Mouse (Mus musculus) erythroid progenitor cell, adult 5-6 weeks (primary cell): ENCODE results near the gene Smarcb1. TPM values are rescaled to one million over a fixed set of nuclear protein-coding genes. Genes with fewer than 3 reads are reported as not detected.

Source experiments
- ATAC-seq: replicated peaks from 2 replicates; pipeline ENCODE4 v1.8.0; 2016; ENCODE audit warnings: moderate number of reproducible peaks, mild to moderate bottlenecking, moderate TSS enrichment, inconsistent platforms; ENCODE audit not compliant: poor library complexity, low FRiP score, severe bottlenecking
- total RNA-seq, 2 experiments: library from RNA; stranded (forward) in 1 of 2; stranded (reverse) in 1 of 2; fragments of 150-400 nt in 1 of 2; fragments of 186-747, 209-891 nt in 1 of 2; gene quantifications; 2 replicates each; pipeline versions ENCODE4 v1.2.3 to v1.2.4; 2015 to 2017; ENCODE audit warnings: low replicate concordance in 2 of 2

The Smarcb1 gene
- total RNA-seq, 2 experiments from 2014 or later, result 32.1 to 67.9 TPM

DNA sequence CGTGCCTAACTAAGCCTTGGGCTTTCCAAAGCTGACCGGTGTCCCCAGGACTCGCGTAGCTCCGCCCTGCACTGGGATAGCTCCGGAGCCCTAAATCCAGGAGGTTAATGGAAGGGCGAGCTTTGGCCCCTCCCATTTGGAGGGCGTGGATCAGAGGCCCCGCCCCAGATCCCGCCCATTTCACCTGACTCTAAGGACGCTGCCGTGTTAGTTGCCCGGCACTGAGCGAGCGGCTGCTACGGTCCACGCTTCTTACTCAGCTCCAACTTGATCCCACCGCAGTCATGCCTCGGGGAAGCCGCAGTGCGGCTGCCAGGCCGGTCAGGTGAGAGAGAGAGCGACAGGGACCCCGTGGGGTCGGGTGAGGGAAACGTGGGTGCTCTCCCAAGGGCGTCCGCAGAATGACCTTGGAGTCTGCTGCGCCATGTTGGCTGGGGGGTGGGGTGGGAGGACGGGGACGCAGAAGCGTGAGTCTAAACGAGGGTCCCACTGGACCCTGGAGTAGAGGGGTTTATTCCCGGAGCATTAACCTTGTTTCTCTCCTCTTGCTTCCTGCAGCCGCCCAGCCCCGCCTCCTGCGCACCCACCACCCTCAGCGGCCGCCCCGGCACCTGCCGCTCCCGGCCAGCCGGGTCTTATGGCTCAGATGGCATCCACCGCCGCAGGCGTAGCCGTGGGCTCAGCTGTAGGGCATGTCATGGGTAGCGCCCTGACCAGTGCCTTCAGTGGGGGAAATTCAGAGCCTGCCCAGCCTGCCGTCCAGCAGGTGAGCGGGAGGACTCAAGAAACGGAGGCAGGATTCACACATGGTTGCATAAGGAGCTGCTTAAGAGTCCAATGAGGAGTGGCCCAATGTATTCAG lies 14.5 kb upstream of the Smarcb1 start, which contains the start of gene Mmp11:
Mmp11 (minus strand) TSS at position 817 of the 862 bp plus-strand sequence.
- ATAC-seq, result peak; percentile 74

GRCm38 (mm10) chr10:75934991-75935390 lies 13.6 kb upstream of the Smarcb1 start:
- no peak for ATAC-seq

DNA sequence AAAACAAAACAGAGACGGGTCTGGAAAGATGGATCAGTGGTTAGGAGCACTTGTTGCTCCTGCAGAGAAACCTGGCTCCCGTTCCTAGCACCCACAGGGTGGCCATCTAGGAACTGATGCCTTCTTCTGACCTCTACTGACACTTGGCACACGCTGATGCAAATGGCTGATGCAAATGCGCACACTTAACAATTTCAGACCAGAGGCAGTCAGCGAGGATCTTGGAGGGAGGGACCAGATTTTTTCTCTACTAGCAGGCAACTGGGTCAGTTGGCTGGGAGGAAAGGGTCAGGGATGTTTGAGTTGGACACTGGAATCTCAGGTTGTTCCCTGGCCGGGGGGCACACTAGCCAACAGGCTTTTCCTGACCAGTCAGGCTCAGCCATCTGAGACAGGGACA lies 11.5 kb upstream of the Smarcb1 start, which contains the start of gene Chchd10:
Chchd10 (plus strand) TSS at position 240 of the 400 bp plus-strand sequence.
- no peak for ATAC-seq

- no peak for ATAC-seq
Measured at GRCm38 (mm10) chr10:75932081-75932678, 10.8 kb upstream of the Smarcb1 start.

DNA sequence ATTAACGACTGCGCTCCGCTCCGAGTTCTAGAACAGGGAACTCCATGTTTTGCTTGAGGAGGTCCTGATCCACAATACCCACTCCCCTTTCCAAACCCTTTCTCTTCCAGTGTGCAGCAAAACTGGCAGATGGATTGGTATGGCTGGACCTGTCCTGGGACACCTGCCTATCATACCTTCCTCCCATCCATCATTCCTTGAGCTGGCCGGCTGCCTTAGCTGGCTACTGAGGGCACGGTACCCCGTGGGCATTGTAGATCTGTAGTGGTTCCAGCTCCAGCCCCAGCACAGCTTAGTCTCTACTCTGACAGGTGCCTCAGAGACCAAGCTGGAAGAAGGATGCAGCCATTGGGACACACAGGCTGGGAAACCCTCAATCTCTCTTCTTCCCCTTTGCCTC lies 9.9 kb upstream of the Smarcb1 start:
- no peak for ATAC-seq

GRCm38 (mm10) chr10:75930304-75930703 lies 8.9 kb upstream of the Smarcb1 start:
- no peak for ATAC-seq

- ATAC-seq, result no peak
Measured at GRCm38 (mm10) chr10:75926396-75926795, 5.0 kb upstream of the Smarcb1 start.

DNA sequence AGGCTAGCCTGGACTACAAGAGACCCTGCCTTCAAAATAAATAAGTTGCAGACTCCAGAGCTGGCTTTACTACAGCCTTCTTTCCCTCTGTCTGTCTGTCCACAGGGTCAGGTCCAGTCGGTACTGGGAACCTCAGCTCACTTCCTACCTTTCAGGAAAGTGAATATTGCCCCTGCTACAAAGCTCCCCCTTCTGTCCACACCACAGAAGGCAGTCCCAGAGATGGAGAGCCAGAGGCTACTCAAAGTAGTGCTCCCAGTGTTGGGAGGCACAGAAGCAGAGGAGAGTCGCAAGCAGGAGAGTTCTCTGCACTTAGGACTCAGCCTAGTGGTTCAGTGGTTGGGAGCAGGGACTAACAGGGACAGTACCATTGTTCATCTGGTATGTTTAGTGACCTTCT lies 2.9 kb upstream of the Smarcb1 start:
- ATAC-seq, result no peak

GRCm38 (mm10) chr10:75921726-75922560 lies 526 bp upstream of the Smarcb1 start:
- peak; percentile 53 for ATAC-seq

DNA sequence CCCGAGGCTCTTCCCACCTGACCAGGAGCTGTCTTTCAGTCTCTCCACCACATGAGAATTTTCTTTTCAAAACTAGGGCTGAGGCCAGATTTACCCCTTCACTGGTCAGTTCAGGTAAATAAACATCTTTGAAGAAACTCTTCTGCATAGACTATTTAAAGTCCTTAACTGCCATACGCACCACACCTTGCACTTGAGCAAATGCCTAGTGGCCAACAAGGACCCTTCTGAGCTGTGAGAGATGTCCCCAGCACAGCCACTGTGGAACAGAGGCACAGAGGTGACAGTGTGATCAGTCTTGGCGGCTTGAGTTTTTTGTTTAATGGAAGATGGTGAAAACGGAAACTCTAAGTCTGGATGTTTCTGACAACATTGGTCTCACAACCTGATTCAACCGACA lies 2.4 kb downstream of the Smarcb1 start:
- ATAC-seq, result no peak

DNA sequence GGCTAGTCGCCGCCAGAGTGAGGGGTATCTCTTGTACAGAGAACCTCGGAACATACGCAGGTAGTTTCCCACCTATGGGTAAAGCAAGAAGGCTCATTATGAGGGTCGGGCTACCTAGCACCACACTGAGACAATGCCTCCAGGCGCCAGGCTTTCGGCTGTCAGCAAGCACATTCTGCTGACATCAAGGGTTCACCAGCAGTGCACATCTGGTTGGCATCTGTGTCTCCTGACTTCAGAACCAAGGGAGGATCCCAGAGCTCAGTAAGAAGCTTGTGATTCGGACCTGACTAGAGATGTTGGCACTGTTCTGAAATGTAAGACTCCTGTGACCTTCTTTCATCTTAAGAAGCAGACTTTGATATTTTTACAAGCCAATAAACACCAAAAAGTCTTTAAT lies 4.6 kb downstream of the Smarcb1 start:
- ATAC-seq, result no peak

GRCm38 (mm10) chr10:75915557-75915956 lies 5.9 kb downstream of the Smarcb1 start:
- ATAC-seq, result no peak

GRCm38 (mm10) chr10:75913013-75913589 lies 8.3 kb downstream of the Smarcb1 start:
- no peak for ATAC-seq

GRCm38 (mm10) chr10:75910698-75911097 lies 10.7 kb downstream of the Smarcb1 start:
- ATAC-seq, result no peak

DNA sequence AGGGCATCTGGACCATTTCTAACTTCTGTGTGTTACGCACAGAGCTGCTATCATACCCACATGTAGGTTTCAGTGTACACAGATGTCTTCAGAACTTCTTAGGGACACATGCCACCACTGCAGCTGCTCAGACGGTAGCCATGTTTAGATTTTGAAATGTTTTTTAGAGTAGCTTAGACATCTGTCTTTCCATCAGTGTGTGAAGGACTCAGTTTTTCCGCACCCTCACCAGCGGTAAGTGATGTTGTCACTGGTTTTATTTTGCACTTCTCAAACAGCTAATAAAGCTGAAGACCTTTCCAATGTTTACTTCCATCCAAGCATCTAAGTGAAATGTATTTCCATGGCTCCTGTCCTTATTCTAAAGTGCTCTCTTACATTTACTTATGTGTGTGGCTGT lies 14.5 kb downstream of the Smarcb1 start:
- no peak for ATAC-seq

GRCm38 (mm10) chr10:75904391-75904790 lies 17.0 kb downstream of the Smarcb1 start:
- no peak for ATAC-seq

DNA sequence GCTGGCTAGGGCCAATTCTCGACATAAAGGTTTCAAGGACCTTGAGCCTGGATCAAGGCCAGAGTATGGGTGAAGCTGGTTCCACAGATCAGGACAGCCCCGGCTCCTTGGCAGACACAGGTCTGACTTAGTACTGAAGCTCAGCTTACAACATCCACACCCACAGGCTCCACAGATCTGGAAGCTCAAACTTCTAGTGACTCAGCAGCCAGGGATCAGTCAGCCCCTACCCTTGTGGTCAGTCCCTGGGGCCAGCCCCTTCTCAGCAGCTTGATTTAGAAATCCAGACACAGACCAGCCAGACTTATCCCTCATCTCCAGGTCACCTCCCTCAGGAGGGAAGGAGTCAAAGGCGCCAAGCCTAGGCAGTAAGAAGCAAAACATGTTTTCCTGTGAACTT lies 22.6 kb downstream of the Smarcb1 start:
- no peak for ATAC-seq

DNA sequence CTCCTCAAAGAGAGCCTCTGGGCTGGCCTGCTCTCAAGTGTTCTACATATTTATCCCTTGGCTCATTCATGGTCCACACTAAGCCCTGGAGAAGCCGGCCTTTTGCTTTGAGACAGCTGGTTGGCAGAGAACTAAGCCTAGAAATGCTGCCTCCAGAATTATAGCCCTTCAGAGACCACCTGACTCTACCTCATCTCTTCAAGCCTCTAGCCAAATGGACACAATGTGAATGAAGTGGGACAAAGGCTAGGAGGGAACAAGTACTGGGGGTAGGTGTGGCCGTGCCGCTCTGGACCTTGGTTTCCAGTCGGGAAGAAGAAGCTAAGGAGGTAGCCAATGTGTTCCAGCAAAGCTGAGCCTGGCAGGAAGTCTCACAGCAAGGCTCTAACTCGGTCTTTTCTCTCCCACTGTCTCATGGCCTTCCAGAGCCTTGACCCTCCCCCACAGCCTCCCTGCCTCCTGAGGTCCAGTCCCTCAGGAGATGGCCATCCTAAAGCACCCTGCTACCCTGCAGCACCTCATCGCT lies 23.3 kb downstream of the Smarcb1 start:
- no peak for ATAC-seq

- no peak for ATAC-seq
Measured at GRCm38 (mm10) chr10:75897373-75897772, 24.0 kb downstream of the Smarcb1 start.

DNA sequence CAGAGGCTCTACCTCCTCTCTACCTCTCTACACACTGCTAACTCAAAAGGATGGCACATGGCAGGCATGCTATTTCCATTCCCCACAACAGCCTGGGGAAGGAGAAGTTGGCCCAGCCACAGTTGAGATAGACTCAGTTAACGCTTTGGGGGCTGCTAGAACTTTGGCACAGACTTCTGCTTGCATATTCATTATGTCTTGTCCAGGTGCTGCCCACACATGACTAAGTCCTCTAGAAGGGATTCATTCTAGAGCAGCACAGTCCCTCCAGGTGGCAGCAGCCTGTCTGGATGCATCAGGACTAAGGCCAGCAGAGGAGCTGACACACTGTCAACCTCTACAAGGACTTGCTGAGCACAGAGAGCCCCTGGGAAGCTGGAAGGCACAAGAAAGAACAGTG lies 25.2 kb downstream of the Smarcb1 start:
- no peak for ATAC-seq
